Mouse (Mus musculus) hindbrain, embryonic 15.5 days (tissue): ENCODE results near the gene Lclat1. TPM values are rescaled to one million over a fixed set of nuclear protein-coding genes. Genes with fewer than 3 reads are reported as not detected.

ENCODE experiments used
- ATAC-seq: fragments of 200-750 bp; cut with Nextera tagmentation; 2 replicates; pipeline ENCODE4 v1.8.0; 2017; ENCODE audit warnings: low read depth, moderate number of reproducible peaks, moderate TSS enrichment; ENCODE audit not compliant: low FRiP score
- H3K27ac ChIP-seq: fragments of 300-500 bp; sonication (generic); replicated peaks from 2 replicates; pipeline ENCODE4 v1.5.1; 2015; ENCODE audit warnings: mild to moderate bottlenecking, inconsistent platforms
- H3K27me3 ChIP-seq: fragments of 300-500 bp; sonication (generic); 2 replicates; pipeline ENCODE4 v1.6.1; 2015; ENCODE audit warnings: control low read depth, inconsistent platforms
- H3K36me3 ChIP-seq: fragments of 300-500 bp; sonication (generic); 2 replicates; pipeline ENCODE4 v1.6.1; 2015; ENCODE audit warnings: control low read depth, inconsistent platforms
- H3K4me1 ChIP-seq: fragments of 300-500 bp; sonication (generic); replicated peaks from 2 replicates; pipeline ENCODE4 v1.6.1; 2015; ENCODE audit warnings: control low read depth, inconsistent platforms
- H3K4me2 ChIP-seq: fragments of 300-500 bp; sonication (generic); 2 replicates; pipeline ENCODE4 v1.6.1; 2015; ENCODE audit warnings: moderate library complexity, mild to moderate bottlenecking, inconsistent platforms
- H3K4me3 ChIP-seq: fragments of 300-500 bp; sonication (generic); 2 replicates; pipeline ENCODE4 v1.5.1; 2015; ENCODE audit warnings: mild to moderate bottlenecking, inconsistent platforms
- H3K9ac ChIP-seq: fragments of 300-500 bp; sonication (generic); 2 replicates; pipeline ENCODE4 v1.6.1; 2015; ENCODE audit warnings: inconsistent platforms
- H3K9me3 ChIP-seq: fragments of 300-500 bp; sonication (generic); 2 replicates; pipeline ENCODE4 v1.6.1; 2016; ENCODE audit warnings: control low read depth, inconsistent platforms
- WGBS: fragments of 180-500 bp; shearing (Covaris S2); methylation state at CpG from one replicate; pipeline ENCODE4 v1.1.7; 2015; 5-methylcytosine and 5-hydroxymethylcytosine counted together
- polyA plus RNA-seq: library from polyadenylated mRNA; unstranded; fragments of >200 nt; fragmentation: Nextera tagmentation; extraction: Ambion mirVana; gene quantifications from 2 replicates; pipeline ENCODE4 v1.2.1, GENCODE M21; 2015

Lclat1 gene
- polyA plus RNA-seq, 1 experiment from 2014 or later, result 16.2 TPM

- Histone ChIP-seq H3K27ac (no peak overlapping the region), H3K4me2 (no peak overlapping the region), H3K27me3 (no peaks in the 10 kb centered on the region), H3K4me1 (peaks cover 13% of the 10 kb centered on the region), H3K9ac (no peak overlapping the region), H3K9me3 (no peaks in the 10 kb centered on the region), H3K4me3 (no peak overlapping the region), H3K36me3 (no peaks in the 10 kb centered on the region)
- no peak for ATAC-seq
- 70% methylated on average over 5 of the region's 5 CpGs for WGBS
These were observed 36.0 kb upstream of the Lclat1 start for GRCm38 (mm10) chr17:73071725-73072263.

GRCm38 (mm10) chr17:73072286-73072685 is 35.5 kb upstream of the Lclat1 start:
- Histone ChIP-seq H3K27ac (no peak overlapping the region), H3K27me3 (no peaks in the 10 kb centered on the region), H3K4me1 (peaks cover 9% of the 10 kb centered on the region), H3K9me3 (no peaks in the 10 kb centered on the region), H3K9ac (no peak overlapping the region), H3K36me3 (no peaks in the 10 kb centered on the region), H3K4me2 (no peak overlapping the region), H3K4me3 (no peak overlapping the region)
- ATAC-seq, result no peak
- 49% methylated on average over 8 of the region's 8 CpGs for WGBS

GRCm38 (mm10) chr17:73074631-73075030 is 33.2 kb upstream of the Lclat1 start:
- H3K27me3 ChIP-seq, result no peaks in the 10 kb centered on the region
- H3K4me3 ChIP-seq, result no peak overlapping the region
- no peak for ATAC-seq
- WGBS, result 85% methylated on average over 3 of the region's 3 CpGs
- no peak overlapping the region for H3K27ac ChIP-seq
- no peaks in the 10 kb centered on the region for H3K9me3 ChIP-seq
- no peak overlapping the region for H3K4me2 ChIP-seq
- H3K36me3 ChIP-seq, result no peaks in the 10 kb centered on the region
- H3K9ac ChIP-seq, result no peak overlapping the region
- H3K4me1 ChIP-seq, result no peaks in the 10 kb centered on the region

GRCm38 (mm10) chr17:73075238-73075890 is 32.4 kb upstream of the Lclat1 start:
- no peak for ATAC-seq
- H3K36me3 ChIP-seq, result no peaks in the 10 kb centered on the region
- H3K4me1 ChIP-seq, result no peaks in the 10 kb centered on the region
- WGBS, result 61% methylated on average over 9 of the region's 9 CpGs
- H3K4me3 ChIP-seq, result no peak overlapping the region
- H3K9ac ChIP-seq, result no peak overlapping the region
- H3K4me2 ChIP-seq, result no peak overlapping the region
- H3K27me3 ChIP-seq, result no peaks in the 10 kb centered on the region
- H3K27ac ChIP-seq, result no peak overlapping the region
- no peaks in the 10 kb centered on the region for H3K9me3 ChIP-seq

- Histone ChIP-seq H3K27me3 (no peaks in the 10 kb centered on the region), H3K4me1 (no peaks in the 10 kb centered on the region), H3K4me3 (no peak overlapping the region), H3K9ac (no peak overlapping the region), H3K36me3 (no peaks in the 10 kb centered on the region), H3K4me2 (no peak overlapping the region), H3K27ac (no peak overlapping the region), H3K9me3 (no peaks in the 10 kb centered on the region)
- WGBS, result 91% methylated on average over 3 of the region's 3 CpGs
- ATAC-seq, result no peak
These were observed 30.1 kb upstream of the Lclat1 start for GRCm38 (mm10) chr17:73077638-73078037.

GRCm38 (mm10) chr17:73081360-73082133 is 26.2 kb upstream of the Lclat1 start:
- H3K27me3 ChIP-seq, result no peaks in the 10 kb centered on the region
- no peak overlapping the region for H3K9ac ChIP-seq
- H3K4me3 ChIP-seq, result no peak overlapping the region
- no peaks in the 10 kb centered on the region for H3K36me3 ChIP-seq
- H3K9me3 ChIP-seq, result no peaks in the 10 kb centered on the region
- H3K27ac ChIP-seq, result no peak overlapping the region
- H3K4me2 ChIP-seq, result no peak overlapping the region
- 57% methylated on average over 9 of the region's 9 CpGs for WGBS
- no peaks in the 10 kb centered on the region for H3K4me1 ChIP-seq
- ATAC-seq, result no peak

GRCm38 (mm10) chr17:73082506-73083196 is 25.1 kb upstream of the Lclat1 start:
- WGBS, result 81% methylated on average over 4 of the region's 4 CpGs
- H3K9me3 ChIP-seq, result no peaks in the 10 kb centered on the region

GRCm38 (mm10) chr17:73087045-73087910 is 20.5 kb upstream of the Lclat1 start:
- H3K9me3 ChIP-seq, result no peaks in the 10 kb centered on the region
- no peak overlapping the region for H3K9ac ChIP-seq
- no peak overlapping the region for H3K4me3 ChIP-seq
- no peaks in the 10 kb centered on the region for H3K27me3 ChIP-seq
- H3K27ac ChIP-seq, result no peak overlapping the region
- no peak overlapping the region for H3K4me2 ChIP-seq
- ATAC-seq, result no peak
- H3K36me3 ChIP-seq, result no peaks in the 10 kb centered on the region
- 59% methylated on average over 13 of the region's 13 CpGs for WGBS
- no peaks in the 10 kb centered on the region for H3K4me1 ChIP-seq

More at GRCm38 (mm10) chr17:73082506-73083196, 25.1 kb upstream of the Lclat1 start:
- Histone ChIP-seq H3K27me3 (no peaks in the 10 kb centered on the region), H3K36me3 (no peaks in the 10 kb centered on the region), H3K4me3 (no peak overlapping the region), H3K9ac (no peak overlapping the region), H3K4me2 (no peak overlapping the region), H3K27ac (no peak overlapping the region), H3K4me1 (no peaks in the 10 kb centered on the region)
- ATAC-seq, result no peak

- no peak for ATAC-seq
- H3K27me3 ChIP-seq, result no peaks in the 10 kb centered on the region
- H3K9ac ChIP-seq, result no peak overlapping the region
- H3K4me3 ChIP-seq, result no peak overlapping the region
- 92% methylated on average over 8 of the region's 8 CpGs for WGBS
- H3K9me3 ChIP-seq, result no peaks in the 10 kb centered on the region
- no peak overlapping the region for H3K4me2 ChIP-seq
- H3K36me3 ChIP-seq, result no peaks in the 10 kb centered on the region
- H3K27ac ChIP-seq, result no peak overlapping the region
- H3K4me1 ChIP-seq, result no peaks in the 10 kb centered on the region
These were observed 16.4 kb upstream of the Lclat1 start for GRCm38 (mm10) chr17:73091368-73091767.

- Histone ChIP-seq H3K9ac (no peak overlapping the region), H3K4me2 (no peak overlapping the region), H3K4me1 (no peaks in the 10 kb centered on the region), H3K36me3 (no peaks in the 10 kb centered on the region), H3K27ac (no peak overlapping the region), H3K27me3 (no peaks in the 10 kb centered on the region), H3K9me3 (no peaks in the 10 kb centered on the region), H3K4me3 (no peak overlapping the region)
- ATAC-seq, result no peak
- WGBS, result 78% methylated on average over 12 of the region's 12 CpGs
These were observed 15.4 kb upstream of the Lclat1 start for GRCm38 (mm10) chr17:73092103-73093097.
